Mouse (Mus musculus): Measurements from ENCODE around the gene Ugcg. TPM values are rescaled to one million over a fixed set of nuclear protein-coding genes. Genes with fewer than 3 reads are reported as not detected.

Ugcg gene
- total RNA-seq, 2 experiments from 2014 or later = 79.8 to 90.3 TPM

DNA sequence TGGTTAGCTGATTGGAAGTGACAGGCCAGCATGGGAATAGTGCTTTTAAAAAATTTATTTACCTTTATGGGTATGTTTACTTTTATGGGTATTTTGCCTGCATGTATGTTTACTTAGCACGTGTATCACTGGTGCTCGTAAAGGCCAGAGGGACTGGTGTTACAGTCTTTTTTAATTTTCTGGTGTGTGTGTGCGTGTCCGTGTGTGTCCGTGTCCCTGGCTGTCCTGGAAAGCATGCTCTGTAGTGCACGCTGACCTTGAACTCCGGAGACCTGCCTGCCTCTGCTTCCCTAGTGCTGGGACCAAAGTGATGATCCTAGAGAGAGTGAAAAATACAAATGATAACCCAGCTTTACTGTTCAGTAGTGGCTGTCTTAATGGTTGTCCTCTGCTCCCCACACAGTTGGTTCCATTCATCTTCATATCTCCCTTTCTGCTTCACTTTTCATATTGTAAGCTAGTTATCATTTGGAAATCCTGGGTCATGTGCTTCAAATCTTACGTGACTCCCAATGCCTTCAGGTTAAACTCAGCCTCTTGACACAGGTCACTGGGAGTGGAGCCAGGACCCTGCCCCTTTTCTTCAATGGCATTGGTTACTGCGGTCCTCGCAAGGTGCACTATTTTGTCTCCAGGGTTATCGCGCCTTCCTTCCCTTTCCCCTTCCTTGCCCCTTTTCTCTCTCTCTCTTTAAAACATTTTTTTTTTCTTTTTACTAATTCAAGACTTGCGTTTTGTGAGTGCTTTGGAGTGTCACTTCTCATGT, 5.9 kb downstream of the Ugcg start:
- DNase-seq (ENCODE audit: extremely low spot score in 1 of 2, low spot score in 2 of 2) = no peak
- TF ChIP-seq CTCF (IDR thresholded peaks at IDR 0.05) = no peak
- H3K4me3 ChIP-seq = no peak overlapping the region
- intact Hi-C loops (cut with DNase I) = no loop called here
- H3K27ac ChIP-seq = no peak overlapping the region

DNA sequence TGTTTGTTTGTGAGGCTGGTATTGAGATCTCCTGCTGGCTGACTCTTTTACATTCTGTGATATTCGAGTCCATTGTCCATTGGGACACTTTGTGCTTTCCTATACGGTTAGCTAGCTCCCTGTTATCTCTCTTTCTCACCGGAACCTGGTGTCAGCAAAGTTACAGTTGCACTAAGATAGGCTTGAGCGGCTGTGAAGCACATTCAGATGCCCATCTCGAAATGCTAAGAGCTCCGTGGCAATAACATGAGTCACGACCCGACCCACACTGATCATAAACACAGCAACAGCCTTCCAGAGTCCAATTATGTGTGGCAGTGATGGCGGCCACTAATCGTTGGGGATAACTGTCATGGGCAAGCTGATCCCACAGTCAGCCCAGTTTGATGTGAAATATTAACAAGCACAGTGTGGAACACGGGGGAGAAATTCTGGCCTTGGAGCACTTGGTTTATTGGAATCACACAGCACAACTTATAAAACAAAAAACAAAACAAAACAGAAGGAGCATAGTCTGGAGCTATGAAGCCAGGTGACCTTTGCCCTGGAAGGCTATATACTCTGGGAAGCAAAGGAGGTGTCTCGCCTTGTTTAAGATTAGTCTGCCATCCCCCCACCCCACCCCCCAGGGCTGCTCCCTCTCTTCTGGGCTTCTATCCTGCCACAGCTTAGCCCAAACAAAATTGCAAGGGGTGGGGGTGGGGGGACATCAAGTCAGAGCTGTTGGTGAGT, 7.5 kb downstream of the Ugcg start:
- no peak for TF ChIP-seq CTCF (IDR thresholded peaks at IDR 0.05)
- no peak overlapping the region for H3K27ac ChIP-seq
- intact Hi-C loops (cut with DNase I) = no loop called here
- no peak overlapping the region for H3K4me3 ChIP-seq
- DNase-seq (ENCODE audit: extremely low spot score in 1 of 2, low spot score in 2 of 2) = no peak

DNA sequence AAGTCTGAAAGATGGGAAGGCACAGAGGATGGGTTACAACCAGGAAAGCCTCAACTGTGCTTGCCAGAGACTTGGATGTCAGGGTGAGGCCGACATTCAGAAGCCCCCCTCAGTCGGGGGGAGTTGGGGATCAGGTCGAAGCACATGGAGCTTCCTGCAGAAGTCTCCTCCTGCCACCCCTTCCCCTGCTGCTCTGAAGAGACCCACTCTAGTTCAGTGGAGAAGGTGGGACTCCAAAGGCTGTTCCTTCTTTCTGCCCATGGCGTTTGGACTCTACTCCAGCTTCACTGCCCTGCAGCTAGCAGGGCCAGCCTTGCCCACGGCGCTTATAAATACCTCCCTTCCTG, 8.0 kb downstream of the Ugcg start:
- H3K4me3 ChIP-seq = no peak overlapping the region
- no peak for TF ChIP-seq CTCF (IDR thresholded peaks at IDR 0.05)
- intact Hi-C loops (cut with DNase I) = no loop called here
- no peak for DNase-seq (ENCODE audit: extremely low spot score in 1 of 2, low spot score in 2 of 2)
- H3K27ac ChIP-seq = no peak overlapping the region

DNA sequence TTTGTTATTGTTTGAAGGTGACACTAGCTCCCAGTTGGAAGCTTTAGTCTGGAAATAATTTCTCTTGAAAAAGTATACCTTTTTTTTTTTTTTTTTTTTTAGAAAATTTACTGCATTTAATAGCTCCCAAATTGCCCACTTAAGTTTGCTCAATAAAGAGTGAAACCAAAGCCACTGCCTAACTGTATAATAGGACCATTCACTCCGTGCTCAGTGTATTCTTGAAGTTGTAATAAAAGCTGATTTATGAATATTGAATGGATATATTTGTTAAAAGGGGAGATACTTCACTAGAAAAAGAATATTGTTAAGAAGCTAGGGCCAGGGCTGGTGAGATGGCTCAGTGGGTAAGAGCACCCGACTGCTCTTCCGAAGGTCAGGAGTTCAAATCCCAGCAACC, 8.4 kb downstream of the Ugcg start:
- no peak overlapping the region for H3K27ac ChIP-seq
- intact Hi-C loops (cut with DNase I) = no loop called here
- DNase-seq (ENCODE audit: extremely low spot score in 1 of 2, low spot score in 2 of 2) = no peak
- no peak for TF ChIP-seq CTCF (IDR thresholded peaks at IDR 0.05)
- no peak overlapping the region for H3K4me3 ChIP-seq

DNA sequence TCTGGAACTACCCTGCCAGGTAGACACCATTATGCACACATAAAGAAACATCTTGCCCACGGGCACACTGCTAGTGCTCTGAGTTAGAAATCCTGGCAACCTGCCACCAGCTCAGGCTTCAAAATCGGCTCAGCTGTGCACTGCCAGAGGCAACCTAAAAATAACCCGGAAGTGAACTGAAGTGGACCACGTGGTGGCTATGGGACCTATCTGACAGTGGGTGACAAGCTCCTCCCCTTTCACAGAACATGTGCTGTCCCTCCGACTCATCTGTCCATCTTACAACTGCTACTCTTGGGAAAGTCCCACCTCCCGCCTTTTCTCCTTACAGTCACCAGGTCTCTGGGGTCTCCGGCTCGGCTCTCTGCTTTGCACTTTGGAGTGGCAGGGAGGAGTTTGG, 10.3 kb downstream of the Ugcg start:
- H3K4me3 ChIP-seq = no peak overlapping the region
- TF ChIP-seq CTCF (IDR thresholded peaks at IDR 0.05) = no peak
- intact Hi-C loops (cut with DNase I) = no loop called here
- no peak for DNase-seq (ENCODE audit: extremely low spot score in 1 of 2, low spot score in 2 of 2)
- no peak overlapping the region for H3K27ac ChIP-seq

DNA sequence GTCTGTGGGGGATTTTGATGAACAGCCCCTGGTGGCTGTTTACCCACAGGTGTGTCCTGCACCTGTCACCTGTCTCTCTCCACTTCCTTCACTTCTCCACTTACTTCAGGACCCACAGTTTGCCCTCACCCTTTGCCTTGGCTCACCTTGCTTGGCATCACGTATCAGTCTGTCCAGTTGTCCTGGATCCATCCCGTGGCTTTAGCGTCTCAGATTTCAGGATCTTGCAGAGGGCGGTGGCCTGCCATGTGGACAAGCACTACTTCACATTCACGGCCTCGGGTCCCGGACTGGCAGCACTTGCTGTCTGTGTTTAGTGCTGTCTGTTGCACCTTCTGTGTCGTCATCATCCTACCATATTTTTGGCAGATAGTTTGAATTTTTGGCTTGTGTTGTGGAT, 10.7 kb downstream of the Ugcg start:
- TF ChIP-seq CTCF (IDR thresholded peaks at IDR 0.05) = no peak
- DNase-seq (ENCODE audit: extremely low spot score in 1 of 2, low spot score in 2 of 2) = no peak
- intact Hi-C loops (cut with DNase I) = no loop called here
- Histone ChIP-seq H3K27ac (no peak overlapping the region), H3K4me3 (no peak overlapping the region)

DNA sequence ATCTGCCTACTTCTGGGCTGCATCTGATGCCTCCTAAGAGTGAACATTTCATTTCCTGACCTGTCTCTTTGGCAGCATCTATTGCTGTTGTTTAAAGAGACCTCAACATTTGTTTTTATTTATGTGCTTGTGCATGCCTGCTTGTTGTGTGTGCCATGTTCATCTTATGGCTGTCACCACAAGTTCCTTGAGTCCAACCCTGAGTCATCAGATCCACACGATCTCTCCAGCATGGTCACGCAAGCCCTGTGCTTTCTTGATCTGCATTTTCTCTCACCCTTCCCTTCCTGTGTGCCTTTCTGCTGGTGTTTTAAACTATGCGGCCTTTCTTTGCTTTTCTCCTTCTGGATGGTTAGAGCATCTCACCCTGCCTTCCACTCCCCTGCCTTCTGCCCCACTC, 11.6 kb downstream of the Ugcg start:
- intact Hi-C loops (cut with DNase I) = no loop called here
- no peak for TF ChIP-seq CTCF (IDR thresholded peaks at IDR 0.05)
- DNase-seq (ENCODE audit: extremely low spot score in 1 of 2, low spot score in 2 of 2) = no peak

DNA sequence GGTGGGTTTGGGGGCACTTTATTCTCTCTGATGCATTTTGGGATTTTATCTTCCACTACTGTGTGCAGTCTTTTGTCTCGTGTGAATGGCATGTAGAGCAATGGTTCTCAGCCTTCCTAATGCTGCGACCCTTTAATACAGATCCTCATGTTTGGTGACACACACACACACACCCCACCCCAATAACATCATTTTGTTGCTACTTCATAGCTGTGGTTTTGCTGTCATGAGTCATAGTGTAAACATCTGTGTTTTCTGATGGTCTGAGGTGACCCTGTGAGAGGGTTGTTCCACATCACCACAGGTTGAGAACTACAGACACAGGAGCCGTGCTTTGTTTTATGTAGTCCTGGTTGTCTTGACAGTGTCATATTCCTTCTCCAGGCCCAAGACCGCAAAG, 15.6 kb downstream of the Ugcg start:
- no peak for DNase-seq (ENCODE audit: extremely low spot score in 1 of 2, low spot score in 2 of 2)
- no peak overlapping the region for H3K27ac ChIP-seq
- no peak overlapping the region for H3K4me3 ChIP-seq
- intact Hi-C loops (cut with DNase I) = no loop called here
- TF ChIP-seq CTCF (IDR thresholded peaks at IDR 0.05) = no peak

More for the DNA sequence above, 11.6 kb downstream of the Ugcg start:
- no peak overlapping the region for H3K4me3 ChIP-seq
- H3K27ac ChIP-seq = no peak overlapping the region

DNA sequence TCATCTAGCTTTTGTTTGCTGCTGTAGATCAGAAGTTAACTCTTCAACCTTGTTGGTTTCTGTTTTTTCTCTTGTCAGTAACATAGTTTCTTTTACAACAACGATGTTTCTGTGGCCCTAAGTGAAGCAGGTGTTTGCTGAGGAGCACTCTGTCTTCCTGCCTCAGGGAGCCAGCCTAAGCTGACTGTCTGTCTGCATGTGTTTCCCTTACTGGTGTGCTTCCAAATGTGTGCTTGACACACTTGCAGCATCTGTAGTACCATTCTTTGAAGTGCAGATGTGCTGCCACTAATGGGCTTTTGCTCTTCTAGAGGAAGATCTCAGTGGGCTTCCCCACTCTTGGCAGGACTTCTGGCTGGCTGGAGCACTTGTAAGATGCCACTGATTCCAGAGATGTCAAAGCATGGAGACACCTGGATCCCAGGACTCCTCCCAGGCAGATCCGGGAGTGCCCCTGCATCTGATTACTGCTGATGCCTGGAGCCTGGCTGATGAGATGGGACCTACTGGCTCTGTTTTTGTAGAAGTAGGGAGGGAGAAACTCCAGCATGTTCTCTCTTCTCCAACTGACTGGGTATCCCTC, 16.8 kb downstream of the Ugcg start:
- no peak for TF ChIP-seq CTCF (IDR thresholded peaks at IDR 0.05)
- DNase-seq (ENCODE audit: extremely low spot score in 1 of 2, low spot score in 2 of 2) = no peak
- no peak overlapping the region for H3K4me3 ChIP-seq
- H3K27ac ChIP-seq = no peak overlapping the region
- intact Hi-C loops (cut with DNase I) = no loop called here

DNA sequence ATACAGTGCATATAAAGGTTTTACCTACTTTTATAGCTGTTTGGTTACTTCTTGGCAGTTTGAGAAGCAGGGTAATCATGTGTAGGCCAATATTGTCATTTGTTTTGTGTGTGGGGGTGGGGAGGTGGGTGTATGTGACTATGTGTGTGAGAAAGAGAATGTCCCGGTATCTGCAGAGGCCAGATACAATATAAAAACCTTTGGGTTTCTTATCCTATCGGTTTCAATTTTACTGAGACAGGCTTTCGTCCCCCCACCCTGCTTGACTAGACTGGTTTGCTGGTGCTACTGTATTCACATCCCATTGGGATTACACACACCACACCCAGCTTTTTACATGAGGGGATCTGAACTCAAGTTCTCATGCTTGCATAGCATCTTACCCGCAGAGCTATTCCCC, 17.5 kb downstream of the Ugcg start:
- TF ChIP-seq CTCF (IDR thresholded peaks at IDR 0.05) = no peak
- intact Hi-C loops (cut with DNase I) = no loop called here
- DNase-seq (ENCODE audit: extremely low spot score in 1 of 2, low spot score in 2 of 2) = no peak

DNA sequence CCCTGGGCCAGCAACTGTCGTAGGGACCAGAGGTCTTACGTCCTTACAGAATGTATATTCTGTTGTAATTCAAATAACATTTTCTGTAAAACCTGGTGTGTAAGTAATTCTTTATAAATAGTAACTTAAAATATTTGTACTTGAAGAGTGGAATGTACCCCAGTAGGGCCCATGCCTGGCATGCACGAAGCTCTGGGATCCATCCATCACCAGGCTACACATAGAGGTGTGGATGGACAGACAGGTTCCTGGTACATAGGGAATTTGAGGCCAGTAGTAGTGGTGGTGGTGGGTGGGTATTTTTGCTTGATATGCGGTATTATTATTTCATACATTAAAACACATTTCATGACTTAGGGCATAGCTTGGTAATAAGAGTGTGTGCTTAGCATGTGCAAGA, 19.6 kb downstream of the Ugcg start:
- DNase-seq (ENCODE audit: extremely low spot score in 1 of 2, low spot score in 2 of 2) = no peak
- H3K27ac ChIP-seq = no peak overlapping the region
- intact Hi-C loops (cut with DNase I) = no loop called here
- H3K4me3 ChIP-seq = no peak overlapping the region
- no peak for TF ChIP-seq CTCF (IDR thresholded peaks at IDR 0.05)

More for the DNA sequence above, 17.5 kb downstream of the Ugcg start:
- no peak overlapping the region for H3K4me3 ChIP-seq
- H3K27ac ChIP-seq = no peak overlapping the region

DNA sequence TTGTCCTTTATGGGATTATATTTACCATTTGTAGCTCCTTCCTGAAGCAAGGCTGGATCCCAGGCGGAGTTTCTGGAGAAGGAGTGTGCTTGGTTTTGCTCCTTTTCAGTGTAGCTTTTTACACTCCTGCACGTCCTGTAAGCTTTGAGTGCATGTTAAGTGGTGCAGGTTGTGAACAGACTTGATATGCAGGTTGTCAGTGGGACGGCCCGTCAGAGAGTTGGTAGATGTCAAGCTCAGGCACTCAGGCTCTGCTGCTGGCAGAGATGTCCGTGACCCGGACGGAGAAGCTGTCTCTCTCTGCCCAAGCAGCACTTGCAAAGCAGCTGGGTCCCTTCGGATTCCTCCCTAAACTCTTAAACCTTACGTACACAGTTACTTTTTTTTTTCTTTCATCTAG, 22.1 kb downstream of the Ugcg start:
- TF ChIP-seq CTCF (IDR thresholded peaks at IDR 0.05) = no peak
- H3K4me3 ChIP-seq = no peak overlapping the region
- intact Hi-C loops (cut with DNase I) = no loop called here
- no peak overlapping the region for H3K27ac ChIP-seq
- no peak for DNase-seq (ENCODE audit: extremely low spot score in 1 of 2, low spot score in 2 of 2)
